Mouse (Mus musculus) lung, embryonic 14.5 days (tissue): Measurements from ENCODE around the gene Padi2. TPM values are rescaled to one million over a fixed set of nuclear protein-coding genes. Genes with fewer than 3 reads are reported as not detected.
A peak's percentile ranks its signal among the peaks of the same experiment; 100 is the strongest.

Experiments used
- ATAC-seq: fragments of 200-750 bp; cut with Nextera tagmentation; 2 replicates; pipeline ENCODE4 v1.8.0; 2017; ENCODE audit warnings: mild to moderate bottlenecking, moderate TSS enrichment, moderate library complexity; ENCODE audit not compliant: insufficient read depth
- DNase-seq: peaks from one replicate; pipeline ENCODE4 v3.0.0-alpha.2; 2015
- H3K27ac ChIP-seq: fragments of 300-500 bp; sonication (generic); 2 replicates; pipeline ENCODE4 v1.5.1; 2014; ENCODE audit warnings: low read depth, mild to moderate bottlenecking, moderate library complexity
- H3K27me3 ChIP-seq: fragments of 300-500 bp; sonication (generic); 2 replicates; pipeline ENCODE4 v1.6.1; 2014; ENCODE audit warnings: low read length, control low read depth; ENCODE audit not compliant: insufficient read depth
- H3K36me3 ChIP-seq: fragments of 300-500 bp; sonication (generic); 2 replicates; pipeline ENCODE4 v1.6.1; 2014; ENCODE audit warnings: control low read depth; ENCODE audit not compliant: insufficient read depth
- H3K4me1 ChIP-seq: fragments of 300-500 bp; sonication (generic); 2 replicates; pipeline ENCODE4 v1.6.1; 2014; ENCODE audit warnings: antibody characterized with exemption, control low read depth; ENCODE audit not compliant: insufficient read depth
- H3K4me2 ChIP-seq: fragments of 300-500 bp; sonication (generic); 2 replicates; pipeline ENCODE4 v1.6.1; 2014; ENCODE audit warnings: mild to moderate bottlenecking
- H3K4me3 ChIP-seq: fragments of 300-500 bp; sonication (generic); 2 replicates; pipeline ENCODE4 v1.5.1; 2014; ENCODE audit warnings: low read depth, low read length
- H3K9ac ChIP-seq: fragments of 300-500 bp; sonication (generic); 2 replicates; pipeline ENCODE4 v1.6.1; 2014
- H3K9me3 ChIP-seq: fragments of 300-500 bp; sonication (generic); 2 replicates; pipeline ENCODE4 v1.6.1; 2016; ENCODE audit warnings: low read depth, low read length, control low read depth
- CTCF ChIP-seq: IDR thresholded peaks from 2 replicates; pipeline ENCODE4 v1.5.1; 2016; ENCODE audit warnings: antibody characterized with exemption, low read depth
- WGBS: fragments of 180-500 bp; shearing (Covaris S2); extraction: QIAGEN DNeasy Blood & Tissue Kit; methylation state at CpG from one replicate; pipeline ENCODE4 v1.1.7; 2014; 5-methylcytosine and 5-hydroxymethylcytosine counted together
- polyA plus RNA-seq: library from polyadenylated mRNA; unstranded; fragments of >200 nt; fragmentation: Nextera tagmentation; extraction: Ambion mirVana; gene quantifications from 2 replicates; pipeline ENCODE4 v1.2.1, GENCODE M21; 2014

Gene Padi2
- polyA plus RNA-seq, 1 experiment from 2014 or later = 1.8 TPM

- Histone ChIP-seq H3K27me3 (no peaks in the 10 kb centered on the region), H3K4me3 (no peak overlapping the region), H3K9ac (no peak overlapping the region), H3K4me1 (no peaks in the 10 kb centered on the region), H3K27ac (no peak overlapping the region), H3K4me2 (no peak overlapping the region), H3K36me3 (peaks cover 65% of the 10 kb centered on the region), H3K9me3 (no peaks in the 10 kb centered on the region)
- TF ChIP-seq CTCF = no peak
- DNase-seq (no peak), ATAC-seq (no peak)
- 83% methylated on average over 14 of the region's 14 CpGs for WGBS
These were observed 71.9 kb downstream of the Padi2 start for GRCm38 (mm10) chr4:140977886-140978692.

DNA sequence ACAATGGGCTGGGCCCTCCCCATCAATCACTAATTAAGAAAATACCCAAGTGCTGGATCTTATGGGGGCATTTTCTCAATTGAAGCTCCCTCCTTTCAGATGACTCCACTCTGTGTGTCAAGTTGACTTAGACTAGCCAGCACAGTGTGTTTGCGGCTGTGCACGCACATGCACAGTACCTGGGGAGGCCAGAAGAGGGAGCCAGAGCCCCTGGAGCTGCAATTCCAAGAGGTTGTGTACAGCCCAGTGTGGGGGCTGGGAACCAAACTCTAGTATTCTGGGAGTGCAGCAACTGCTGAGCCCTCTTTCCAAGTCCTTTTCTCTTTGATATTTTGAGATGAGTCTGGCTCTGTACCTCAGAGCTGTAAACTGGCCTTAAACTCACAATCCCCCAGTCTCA is 75.5 kb downstream of the Padi2 start:
- 83% methylated on average over 2 of the region's 2 CpGs for WGBS
- H3K9me3 ChIP-seq = no peaks in the 10 kb centered on the region

DNA sequence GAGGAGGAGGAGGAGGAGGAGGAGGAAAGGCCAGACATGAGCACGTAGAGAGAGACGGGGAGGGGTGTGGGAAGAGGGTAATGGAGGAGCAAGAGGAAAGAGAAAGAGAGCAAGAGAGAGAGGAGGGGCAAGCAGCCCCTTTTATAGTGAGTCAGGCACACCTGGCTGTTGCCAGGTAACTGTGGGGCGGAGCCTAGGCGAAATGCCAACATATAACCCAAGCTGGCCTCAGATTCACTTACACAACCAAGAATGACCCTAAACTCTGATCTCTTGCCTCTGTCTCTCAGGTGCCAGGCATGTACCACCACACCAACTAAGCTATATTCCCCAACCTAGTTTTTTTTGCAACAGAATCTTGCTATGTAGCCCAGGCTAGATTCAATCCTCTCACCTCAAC is 76.7 kb downstream of the Padi2 start:
- H3K9ac ChIP-seq = no peak overlapping the region
- H3K27me3 ChIP-seq = no peaks in the 10 kb centered on the region
- no peak overlapping the region for H3K4me3 ChIP-seq
- no peak for TF ChIP-seq CTCF
- no peaks in the 10 kb centered on the region for H3K9me3 ChIP-seq
- H3K4me2 ChIP-seq = no peak overlapping the region
- no peak for ATAC-seq
- DNase-seq = peak; percentile 34
- H3K27ac ChIP-seq = peak overlapping the region; percentile 44; the same call in 1 of the 2 replicates
- peaks cover 5% of the 10 kb centered on the region; the same call in 1 of the 2 replicates for H3K4me1 ChIP-seq
- peaks cover 24% of the 10 kb centered on the region for H3K36me3 ChIP-seq
- WGBS = 52% methylated on average over 4 of the region's 4 CpGs

More for the DNA sequence above, 75.5 kb downstream of the Padi2 start:
- Histone ChIP-seq H3K4me2 (no peak overlapping the region), H3K36me3 (peaks cover 33% of the 10 kb centered on the region), H3K27me3 (no peaks in the 10 kb centered on the region), H3K4me1 (no peaks in the 10 kb centered on the region), H3K27ac (no peak overlapping the region), H3K4me3 (no peak overlapping the region), H3K9ac (no peak overlapping the region)
- peak; percentile 46 for TF ChIP-seq CTCF
- no peak for DNase-seq
- ATAC-seq = no peak

DNA sequence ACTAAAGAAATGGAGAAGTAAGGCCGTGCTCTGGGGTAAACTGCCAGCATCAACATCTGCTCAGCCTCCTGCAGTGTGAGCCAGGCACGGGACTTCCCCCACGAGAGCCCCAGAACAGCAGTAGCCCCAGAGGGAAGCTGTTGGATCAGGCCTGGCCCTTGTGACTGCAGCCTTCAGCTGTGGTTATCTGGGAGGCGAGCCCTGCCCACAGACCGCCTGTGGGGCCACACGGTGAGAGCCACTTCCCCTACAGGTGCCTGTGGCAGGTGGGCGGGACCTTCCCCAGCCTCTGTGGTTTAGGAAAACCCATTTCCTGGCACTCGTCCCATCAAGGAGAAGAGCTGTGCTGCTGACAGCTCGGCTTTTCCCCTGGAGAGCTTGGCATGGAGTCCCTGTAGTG is 77.3 kb downstream of the Padi2 start:
- H3K27ac ChIP-seq = peak overlapping the region; percentile 44; the same call in 1 of the 2 replicates
- ATAC-seq (peak; percentile 36; the same call in 1 of the 2 replicates), DNase-seq (peak; percentile 78)
- H3K4me1 ChIP-seq = peaks cover 5% of the 10 kb centered on the region
- H3K4me3 ChIP-seq = no peak overlapping the region
- H3K4me2 ChIP-seq = no peak overlapping the region
- H3K27me3 ChIP-seq = no peaks in the 10 kb centered on the region
- no peak overlapping the region for H3K9ac ChIP-seq
- H3K36me3 ChIP-seq = peaks cover 18% of the 10 kb centered on the region
- H3K9me3 ChIP-seq = no peaks in the 10 kb centered on the region
- 5% methylated on average over 9 of the region's 9 CpGs for WGBS
- no peak for TF ChIP-seq CTCF

- peaks cover 9% of the 10 kb centered on the region for H3K36me3 ChIP-seq
- no peak for DNase-seq
These were observed 78.4 kb downstream of the Padi2 start for GRCm38 (mm10) chr4:140984544-140984943.

DNA sequence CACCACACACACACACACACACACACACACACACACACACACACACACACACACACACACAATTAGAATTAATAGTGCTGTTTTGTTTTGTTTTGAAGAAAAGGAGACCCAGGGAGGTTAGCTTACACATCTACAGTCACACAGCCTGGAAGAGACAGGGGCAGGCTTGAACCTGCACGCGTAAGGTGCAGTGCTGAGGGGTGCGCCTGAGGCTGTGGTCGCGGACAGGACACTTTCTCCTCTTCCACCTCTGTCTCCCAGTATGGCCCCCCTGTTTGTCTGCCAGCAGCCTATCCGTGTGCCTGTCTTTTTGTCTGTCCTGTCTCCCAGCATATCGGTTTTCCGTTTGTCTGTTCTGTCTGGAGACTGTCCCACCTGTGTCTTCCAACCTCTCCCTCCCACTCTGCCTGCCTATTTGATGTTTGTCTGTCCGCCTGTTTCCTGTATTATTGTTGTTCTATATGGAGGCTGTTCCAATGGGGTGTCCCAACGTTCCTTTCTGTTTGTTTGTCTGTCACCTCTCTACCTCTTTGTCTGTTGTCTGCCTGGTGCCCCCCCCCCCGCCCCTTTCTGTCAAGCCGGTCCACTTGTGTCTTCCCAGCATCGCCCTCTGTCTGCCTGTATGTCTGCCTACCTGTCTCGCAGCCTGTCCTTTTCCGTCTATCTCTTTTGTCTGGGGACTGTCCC is 80.0 kb downstream of the Padi2 start:
- Histone ChIP-seq H3K4me2 (peak overlapping the region; percentile 88), H3K36me3 (no peaks in the 10 kb centered on the region), H3K9ac (peak overlapping the region; percentile 75), H3K27me3 (no peaks in the 10 kb centered on the region), H3K4me1 (peaks cover 5% of the 10 kb centered on the region), H3K27ac (no peak overlapping the region), H3K4me3 (peak overlapping the region; percentile 94), H3K9me3 (no peaks in the 10 kb centered on the region)
- TF ChIP-seq CTCF = no peak
- WGBS = 25% methylated on average over 15 of the region's 15 CpGs
- ATAC-seq (no peak), DNase-seq (no peak)

More at GRCm38 (mm10) chr4:140984544-140984943, 78.4 kb downstream of the Padi2 start:
- no peak overlapping the region for H3K9ac ChIP-seq
- no peak for TF ChIP-seq CTCF
- no peak overlapping the region for H3K4me2 ChIP-seq
- H3K27ac ChIP-seq = no peak overlapping the region
- H3K4me1 ChIP-seq = peaks cover 5% of the 10 kb centered on the region
- H3K27me3 ChIP-seq = no peaks in the 10 kb centered on the region
- 85% methylated on average over 6 of the region's 6 CpGs for WGBS
- ATAC-seq = no peak
- H3K9me3 ChIP-seq = no peaks in the 10 kb centered on the region
- H3K4me3 ChIP-seq = no peak overlapping the region
